Mouse (Mus musculus): ENCODE data around the gene Ttc7.

- TF ChIP-seq POLR2A (IDR thresholded peaks at IDR 0.05; ENCODE audit: borderline replicate concordance, extremely low read depth, insufficient read depth, insufficient read length, poor library complexity, severe bottlenecking), result no peak
- TF ChIP-seq CTCF (IDR thresholded peaks at IDR 0.05; ENCODE audit: borderline replicate concordance, extremely low read depth, insufficient read depth, insufficient read length), result no peak
Observed at GRCm38 (mm10) chr17:87300340-87300739, 17.7 kb downstream of the Ttc7 start.

All from brain, embryonic 14.5 days (tissue).